Mouse (Mus musculus) gastrocnemius, adult 2 months (tissue): ENCODE measurements at regions not wholly inside any gene's neighbourhood (a gene's known extent, or its start where the extent isn't known, plus 50 kb on each side); places are given as distances from the start of the nearest gene placed in this dataset.

Source experiments
- DNase-seq: peaks from one replicate; pipeline ENCODE4 v3.0.0; 2022
- H3K27ac ChIP-seq: fragments of 200-600 bp; 2 replicates; pipeline ENCODE4 v1.8.1; 2022; ENCODE audit warnings: mild to moderate bottlenecking
- H3K4me3 ChIP-seq: fragments of 200-600 bp; 2 replicates; pipeline ENCODE4 v1.8.1; 2022; ENCODE audit warnings: mild to moderate bottlenecking, moderate library complexity
- CTCF ChIP-seq: fragments of 200-600 bp; IDR thresholded peaks from 2 replicates; pipeline ENCODE4 v1.8.1; 2022; ENCODE audit warnings: antibody characterized with exemption, mild to moderate bottlenecking, moderate library complexity
- intact Hi-C: fragments of 180-260 bp; cut with DNase I; formaldehyde crosslinking; loops from one replicate; pipeline ENCODE4 v1.15.1; 2025

- H3K27ac ChIP-seq: no peak overlapping the region
- no peak for TF ChIP-seq CTCF
- H3K4me3 ChIP-seq: no peak overlapping the region
- intact Hi-C loops: loop anchor here (10.0 kb wide), 1 partner anchor 215 kb away; no protein-coding TSS in a partner anchor
- DNase-seq: no peak
Measured at GRCm38 (mm10) chr1:137539424-137540116, 579.3 kb upstream of the Nr5a2 start.

GRCm38 (mm10) chr1:137514750-137515149 lies 554.5 kb upstream of the Nr5a2 start:
- intact Hi-C loops: no loop called here
- no peak for DNase-seq
- TF ChIP-seq CTCF: no peak
- H3K27ac ChIP-seq: no peak overlapping the region
- no peak overlapping the region for H3K4me3 ChIP-seq

GRCm38 (mm10) chr1:137503704-137504422 lies 543.6 kb upstream of the Nr5a2 start:
- Histone ChIP-seq H3K27ac (no peak overlapping the region), H3K4me3 (no peak overlapping the region)
- TF ChIP-seq CTCF: no peak
- intact Hi-C loops: no loop called here
- no peak for DNase-seq

- TF ChIP-seq CTCF: no peak
- H3K4me3 ChIP-seq: no peak overlapping the region
- no peak for DNase-seq
- H3K27ac ChIP-seq: no peak overlapping the region
- intact Hi-C loops: no loop called here
Measured at GRCm38 (mm10) chr1:137488226-137488625, 528.0 kb upstream of the Nr5a2 start.

GRCm38 (mm10) chr1:137478459-137478858 lies 518.2 kb upstream of the Nr5a2 start:
- no peak for DNase-seq
- TF ChIP-seq CTCF: no peak
- H3K27ac ChIP-seq: no peak overlapping the region
- no peak overlapping the region for H3K4me3 ChIP-seq
- intact Hi-C loops: no loop called here

GRCm38 (mm10) chr1:137477239-137477638 lies 517.0 kb upstream of the Nr5a2 start:
- H3K27ac ChIP-seq: no peak overlapping the region
- no peak for TF ChIP-seq CTCF
- intact Hi-C loops: no loop called here
- DNase-seq: no peak
- H3K4me3 ChIP-seq: no peak overlapping the region

- Histone ChIP-seq H3K27ac (no peak overlapping the region), H3K4me3 (no peak overlapping the region)
- no peak for DNase-seq
- no peak for TF ChIP-seq CTCF
- intact Hi-C loops: no loop called here
Measured at GRCm38 (mm10) chr1:137474858-137475257, 514.6 kb upstream of the Nr5a2 start.

GRCm38 (mm10) chr1:137473800-137474685 lies 513.8 kb upstream of the Nr5a2 start:
- no peak for TF ChIP-seq CTCF
- no peak overlapping the region for H3K27ac ChIP-seq
- intact Hi-C loops: no loop called here
- no peak overlapping the region for H3K4me3 ChIP-seq
- no peak for DNase-seq

- DNase-seq: no peak
- no peak for TF ChIP-seq CTCF
- H3K27ac ChIP-seq: no peak overlapping the region
- no peak overlapping the region for H3K4me3 ChIP-seq
- intact Hi-C loops: no loop called here
Measured at GRCm38 (mm10) chr1:137464971-137465370, 504.7 kb upstream of the Nr5a2 start.

GRCm38 (mm10) chr1:137461189-137461588 lies 500.9 kb upstream of the Nr5a2 start:
- intact Hi-C loops: no loop called here
- no peak overlapping the region for H3K27ac ChIP-seq
- H3K4me3 ChIP-seq: no peak overlapping the region
- DNase-seq: no peak
- no peak for TF ChIP-seq CTCF

- DNase-seq: no peak
- intact Hi-C loops: no loop called here
- no peak overlapping the region for H3K27ac ChIP-seq
- no peak overlapping the region for H3K4me3 ChIP-seq
- TF ChIP-seq CTCF: no peak
Measured at GRCm38 (mm10) chr1:137453446-137454208, 493.4 kb upstream of the Nr5a2 start.

- TF ChIP-seq CTCF: no peak
- DNase-seq: no peak
- intact Hi-C loops: no loop called here
- H3K27ac ChIP-seq: no peak overlapping the region
- no peak overlapping the region for H3K4me3 ChIP-seq
Measured at GRCm38 (mm10) chr1:137452749-137453148, 492.5 kb upstream of the Nr5a2 start.
